Mouse (Mus musculus) CH12F3 (cell line): Measurements from ENCODE around the gene Olfr491.

Experiments used
- in situ Hi-C: fragments of 300-500 bp; cut with MboI; formaldehyde crosslinking; loops from 2 replicates; pipeline ENCODE4 v1.14.3; 2020; ENCODE audit warnings: low sequenced_read_pairs

Gene Olfr491

DNA sequence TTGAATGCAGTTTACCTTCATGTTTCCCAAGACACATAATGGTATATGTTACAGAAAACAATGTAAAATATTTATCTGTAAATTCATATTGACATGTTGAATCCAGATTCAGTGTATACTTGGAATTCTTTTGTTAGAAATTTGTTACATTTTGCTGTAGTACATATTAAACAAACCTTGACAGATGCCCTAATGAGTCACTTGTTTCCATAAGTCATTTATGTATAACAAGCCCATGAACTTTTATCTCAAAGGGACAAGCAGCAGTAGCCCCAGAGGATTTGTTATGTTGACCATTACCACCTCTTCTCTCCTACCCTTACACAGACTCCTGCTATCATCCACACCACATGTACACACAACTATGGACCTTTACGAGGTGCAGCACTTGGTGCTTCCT, at the start of gene Olfr491:
Gene Olfr491 (plus strand): TSS at position 301 of the 400 bp plus-strand sequence.
- in situ Hi-C loops = no loop called here

DNA sequence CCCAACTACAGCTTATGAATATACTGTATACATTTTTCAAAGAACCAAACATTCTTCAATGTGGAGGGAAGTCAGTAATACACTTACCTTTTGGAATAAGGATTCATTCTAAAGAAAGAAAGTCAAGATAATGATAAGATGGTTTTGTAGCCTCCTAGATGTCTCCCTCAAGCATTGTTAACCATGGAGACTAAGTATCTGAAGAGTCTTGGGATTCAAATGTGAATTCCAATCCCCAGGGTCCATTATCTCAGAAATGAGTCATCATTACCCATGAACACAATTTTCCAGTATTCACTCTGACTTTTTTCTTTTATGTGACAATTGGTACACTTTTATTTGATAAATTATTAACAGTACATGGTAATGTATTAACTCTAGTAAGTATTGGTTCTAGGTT, 24.4 kb upstream of the Olfr491 start, which contains the start of gene Olfr490:
Gene Olfr490 (minus strand): TSS at position 101 of the 400 bp plus-strand sequence.
- in situ Hi-C loops = no loop called here

DNA sequence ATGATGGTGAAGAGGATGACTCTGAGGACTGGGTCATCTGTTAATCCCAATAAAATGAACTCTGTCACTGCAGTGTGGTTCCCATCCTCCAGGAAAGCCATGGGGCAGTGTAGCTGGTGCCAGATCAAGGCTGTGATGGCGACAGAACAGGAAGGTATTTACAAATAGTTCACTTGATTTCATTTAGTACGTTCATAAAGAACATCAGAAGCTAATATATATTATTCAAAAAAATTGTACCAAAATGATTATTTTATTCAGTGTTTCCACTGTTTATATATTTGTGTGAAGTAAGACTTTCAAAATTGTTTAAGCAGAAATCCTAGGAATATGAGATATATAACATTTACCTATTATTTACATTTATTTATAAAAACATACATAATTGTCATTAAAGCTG, 10.3 kb downstream of the Olfr491 start, which contains the start of gene Olfr492:
Gene Olfr492 (minus strand): TSS at position 101 of the 400 bp plus-strand sequence.
- in situ Hi-C loops = no loop called here

DNA sequence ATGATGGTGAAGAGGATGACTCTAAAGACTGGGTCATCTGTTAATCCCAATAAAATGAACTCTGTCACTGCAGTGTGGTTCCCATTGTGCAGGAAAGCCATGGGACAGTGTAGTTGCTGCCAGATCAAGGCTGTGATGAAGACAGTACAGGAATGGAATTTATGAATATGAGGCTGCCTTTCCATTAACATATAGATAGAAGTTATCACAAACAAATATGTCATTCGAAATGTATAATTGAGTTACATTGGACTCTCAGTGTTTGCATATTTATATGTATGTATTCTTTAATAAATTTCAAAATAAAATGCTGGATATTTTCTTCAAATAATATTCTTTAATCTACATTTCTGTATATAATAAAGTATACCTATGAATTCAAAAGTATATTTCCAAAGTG, 33.6 kb downstream of the Olfr491 start, which contains the start of gene Olfr493:
Gene Olfr493 (minus strand): TSS at position 101 of the 400 bp plus-strand sequence.
- in situ Hi-C loops = no loop called here

DNA sequence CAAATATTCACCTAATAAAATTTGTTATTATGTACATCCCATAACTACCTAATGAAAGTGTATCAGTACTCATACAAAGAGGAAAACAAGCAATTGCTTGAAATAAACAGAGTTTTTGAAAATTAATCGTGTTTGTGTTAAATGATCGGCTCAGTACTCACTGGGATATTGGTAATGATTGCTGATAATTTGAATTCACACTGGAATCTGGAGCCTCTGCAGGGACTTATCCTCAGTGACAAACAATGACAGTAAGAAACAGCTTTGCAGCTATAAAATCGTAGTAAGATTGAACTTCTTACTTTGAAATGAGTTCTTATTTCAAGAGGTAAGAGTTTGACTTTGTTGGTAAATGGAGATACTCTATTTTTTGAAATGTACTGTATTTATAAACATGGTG, 51.8 kb downstream of the Olfr491 start, which contains the start of gene Olfr494:
Gene Olfr494 (plus strand): TSS at position 301 of the 400 bp plus-strand sequence.
- in situ Hi-C loops = no loop called here
